Mouse (Mus musculus): Measurements from ENCODE around the gene Gm20219. TPM values are rescaled to one million over a fixed set of nuclear protein-coding genes. Genes with fewer than 3 reads are reported as not detected.
A peak's percentile ranks its signal among the peaks of the same experiment; 100 is the strongest.
"Not testable (repeated sequence)": the region's sequence is repeated elsewhere in the genome, so short reads cannot be mapped to it uniquely, and the experiment has no call there.

The Gm20219 gene
- polyA plus RNA-seq, 1 experiment = not detected

DNA sequence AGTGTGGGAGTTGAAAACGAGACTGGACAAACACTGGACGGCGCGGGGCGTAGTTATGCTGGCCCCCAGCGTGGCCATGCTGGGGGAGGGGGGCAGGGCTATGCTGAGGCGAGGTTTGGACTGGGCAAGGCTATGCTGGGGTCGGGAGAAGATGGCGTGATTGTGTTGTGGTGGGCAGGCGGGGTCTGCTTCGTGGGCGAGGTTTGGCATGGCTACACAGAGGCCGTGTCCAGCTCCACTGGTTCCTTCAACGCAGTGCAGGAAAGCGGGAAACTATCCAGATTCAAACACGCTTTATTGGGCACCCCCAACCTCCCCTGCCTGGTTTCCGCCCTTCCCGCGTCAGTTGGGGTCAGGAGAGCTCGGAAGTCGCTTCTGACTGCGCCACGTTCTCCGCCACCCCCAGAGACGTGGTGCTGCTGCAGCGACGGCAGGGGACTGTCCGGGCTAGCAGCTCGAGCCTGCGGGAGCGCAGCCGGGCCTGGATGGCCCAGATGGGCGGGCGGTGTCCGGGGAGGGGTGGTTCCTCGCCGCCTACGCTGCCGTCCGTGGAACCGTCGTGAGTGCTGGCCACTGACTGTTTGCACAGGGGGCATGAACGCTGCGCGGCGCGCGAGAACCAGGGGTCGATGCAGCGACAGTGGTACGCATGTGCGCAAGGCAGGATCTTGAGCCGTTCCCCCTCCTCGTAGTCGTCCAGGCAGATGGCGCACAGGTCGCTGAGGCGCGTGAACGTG, 43.0 kb downstream of the Gm20219 start:
- Histone ChIP-seq H3K4me1 (ENCODE audit: control insufficient read depth, insufficient read depth, insufficient read length, low read length) (no peaks in the 10 kb centered on the region; the same call in 1 of the 2 replicates), H3K4me3 (ENCODE audit: insufficient read depth, low read depth, low read length) (no peak overlapping the region), H3K27ac (replicated peaks; ENCODE audit: low read depth, low read length) (no peak overlapping the region)

GRCm38 (mm10) chr17:56510473-56510969, 43.7 kb downstream of the Gm20219 start:
- H3K4me1 ChIP-seq (ENCODE audit: control insufficient read depth, insufficient read depth, insufficient read length, low read length) = no peaks in the 10 kb centered on the region; the same call in 1 of the 2 replicates
- H3K4me3 ChIP-seq (ENCODE audit: insufficient read depth, low read depth, low read length) = peak overlapping the region; percentile 16; the same call in 1 of the 2 replicates
- H3K27ac ChIP-seq (replicated peaks; ENCODE audit: low read depth, low read length) = no peak overlapping the region

GRCm38 (mm10) chr17:56509707-56510472, 44.3 kb downstream of the Gm20219 start:
- Histone ChIP-seq H3K4me1 (ENCODE audit: control insufficient read depth, insufficient read depth, insufficient read length, low read length) (no peaks in the 10 kb centered on the region; the same call in 1 of the 2 replicates), H3K27ac (replicated peaks; ENCODE audit: low read depth, low read length) (no peak overlapping the region), H3K4me3 (ENCODE audit: insufficient read depth, low read depth, low read length) (peak overlapping the region; percentile 16; the same call in 1 of the 2 replicates)

GRCm38 (mm10) chr17:56509021-56509640, 45.1 kb downstream of the Gm20219 start:
- no peaks in the 10 kb centered on the region; the same call in 1 of the 2 replicates for H3K4me1 ChIP-seq (ENCODE audit: control insufficient read depth, insufficient read depth, insufficient read length, low read length)
- H3K4me3 ChIP-seq (ENCODE audit: insufficient read depth, low read depth, low read length) = no peak overlapping the region
- no peak overlapping the region for H3K27ac ChIP-seq (replicated peaks; ENCODE audit: low read depth, low read length)

GRCm38 (mm10) chr17:56507161-56508068, 46.8 kb downstream of the Gm20219 start:
- peak overlapping the region; percentile 36 for H3K27ac ChIP-seq (replicated peaks; ENCODE audit: low read depth, low read length)

GRCm38 (mm10) chr17:56506417-56507065, 47.6 kb downstream of the Gm20219 start:
- no peaks in the 10 kb centered on the region; the same call in 1 of the 2 replicates for H3K4me1 ChIP-seq (ENCODE audit: control insufficient read depth, insufficient read depth, insufficient read length, low read length)
- peak overlapping the region; percentile 63 for H3K4me3 ChIP-seq (ENCODE audit: insufficient read depth, low read depth, low read length)
- no peak overlapping the region for H3K27ac ChIP-seq (replicated peaks; ENCODE audit: low read depth, low read length)

More at GRCm38 (mm10) chr17:56507161-56508068, 46.8 kb downstream of the Gm20219 start:
- no peaks in the 10 kb centered on the region; the same call in 1 of the 2 replicates for H3K4me1 ChIP-seq (ENCODE audit: control insufficient read depth, insufficient read depth, insufficient read length, low read length)
- H3K4me3 ChIP-seq (ENCODE audit: insufficient read depth, low read depth, low read length) = peak overlapping the region; percentile 63

GRCm38 (mm10) chr17:56505401-56505800, 48.8 kb downstream of the Gm20219 start:
- H3K4me3 ChIP-seq (ENCODE audit: insufficient read depth, low read depth, low read length) = no peak overlapping the region
- no peaks in the 10 kb centered on the region; the same call in 1 of the 2 replicates for H3K4me1 ChIP-seq (ENCODE audit: control insufficient read depth, insufficient read depth, insufficient read length, low read length)
- no peak overlapping the region for H3K27ac ChIP-seq (replicated peaks; ENCODE audit: low read depth, low read length)

DNA sequence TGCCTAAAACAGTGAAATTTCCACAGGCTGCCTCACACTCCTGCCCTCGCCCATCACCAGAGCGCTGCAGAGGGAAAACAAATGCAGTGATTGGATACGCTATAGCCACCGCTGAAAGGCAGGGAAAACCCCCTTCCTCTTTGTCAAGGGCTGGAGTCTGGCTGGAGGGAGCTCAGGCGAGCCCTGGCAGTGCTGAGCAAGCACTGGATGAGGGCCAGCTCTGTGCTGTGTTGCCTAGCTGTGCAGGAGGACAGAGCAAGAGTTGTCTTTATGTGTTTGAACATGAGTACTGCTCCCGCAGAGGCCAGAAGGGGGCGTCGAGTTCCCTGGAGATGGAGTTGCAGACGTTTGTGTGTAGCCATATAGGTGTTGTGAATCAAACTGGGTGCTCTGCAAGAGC, 51.7 kb downstream of the Gm20219 start:
- Histone ChIP-seq H3K4me1 (ENCODE audit: control insufficient read depth, insufficient read depth, insufficient read length, low read length) (no peaks in the 10 kb centered on the region; the same call in 1 of the 2 replicates), H3K27ac (replicated peaks; ENCODE audit: low read depth, low read length) (no peak overlapping the region), H3K4me3 (ENCODE audit: insufficient read depth, low read depth, low read length) (no peak overlapping the region)

- not testable (repeated sequence) for H3K4me3 ChIP-seq (ENCODE audit: insufficient read depth, low read depth, low read length); H3K4me1 ChIP-seq (ENCODE audit: control insufficient read depth, insufficient read depth, insufficient read length, low read length); H3K27ac ChIP-seq (replicated peaks; ENCODE audit: low read depth, low read length)
These were observed 52.4 kb downstream of the Gm20219 start for GRCm38 (mm10) chr17:56501635-56502400.

Other genes starting within 250 kb of the Gm20219 start
- gene Kdm4b, start 228.3 kb downstream of the Gm20219 start, polyA plus RNA-seq (2012; ENCODE audit: insufficient read depth, insufficient read length, missing spikeins) = 6.4 and 17.7 TPM in 2 replicates
- gene Ptprs, start 77.9 kb downstream of the Gm20219 start, polyA plus RNA-seq (2012; ENCODE audit: insufficient read depth, insufficient read length, missing spikeins) = 10.3 and 10.7 TPM in 2 replicates
- not detected in 2 replicates for gene Znrf4, start 42.0 kb downstream of the Gm20219 start, polyA plus RNA-seq (2012; ENCODE audit: insufficient read depth, insufficient read length, missing spikeins)
- gene Safb2, start 30.2 kb upstream of the Gm20219 start, polyA plus RNA-seq (2012; ENCODE audit: insufficient read depth, insufficient read length, missing spikeins) = 29.9 and 46.1 TPM in 2 replicates
- 38.6 and 51.6 TPM in 2 replicates for gene Safb, start 30.4 kb upstream of the Gm20219 start, polyA plus RNA-seq (2012; ENCODE audit: insufficient read depth, insufficient read length, missing spikeins)
- 707 and 715 TPM in 2 replicates for gene 2410015M20Rik, start 55.4 kb upstream of the Gm20219 start, polyA plus RNA-seq (2012; ENCODE audit: insufficient read depth, insufficient read length, missing spikeins)
- gene Rpl36, start 59.0 kb upstream of the Gm20219 start, polyA plus RNA-seq (2012; ENCODE audit: insufficient read depth, insufficient read length, missing spikeins) = 638 and 747 TPM in 2 replicates
- gene Lonp1, start 72.5 kb upstream of the Gm20219 start, polyA plus RNA-seq (2012; ENCODE audit: insufficient read depth, insufficient read length, missing spikeins) = 105 and 121 TPM in 2 replicates
- not detected in 2 replicates for gene Catsperd, start 73.8 kb upstream of the Gm20219 start, polyA plus RNA-seq (2012; ENCODE audit: insufficient read depth, insufficient read length, missing spikeins)
- 16.4 and 17.4 TPM in 2 replicates for gene Ranbp3, start 118.9 kb upstream of the Gm20219 start, polyA plus RNA-seq (2012; ENCODE audit: insufficient read depth, insufficient read length, missing spikeins)
- gene Ndufa11, start 163.4 kb upstream of the Gm20219 start, polyA plus RNA-seq (2012; ENCODE audit: insufficient read depth, insufficient read length, missing spikeins) = 597 and 872 TPM in 2 replicates
- gene Vmac, start 163.6 kb upstream of the Gm20219 start, polyA plus RNA-seq (2012; ENCODE audit: insufficient read depth, insufficient read length, missing spikeins) = 9.9 and 13.8 TPM in 2 replicates
- gene Nrtn, start 203.1 kb upstream of the Gm20219 start, polyA plus RNA-seq (2012; ENCODE audit: insufficient read depth, insufficient read length, missing spikeins) = 5.1 and 7.5 TPM in 2 replicates
- 4.6 and 13.1 TPM in 2 replicates for gene Dus3l, start 210.4 kb upstream of the Gm20219 start, polyA plus RNA-seq (2012; ENCODE audit: insufficient read depth, insufficient read length, missing spikeins)
- not detected in 2 replicates for gene Prr22, start 215.9 kb upstream of the Gm20219 start, polyA plus RNA-seq (2012; ENCODE audit: insufficient read depth, insufficient read length, missing spikeins)